Mouse (Mus musculus): Measurements from ENCODE around the gene Bex3. TPM values are rescaled to one million over a fixed set of nuclear protein-coding genes. Genes with fewer than 3 reads are reported as not detected.
"Not testable (repeated sequence)": the region's sequence is repeated elsewhere in the genome, so short reads cannot be mapped to it uniquely, and the experiment has no call there.

Bex3 gene
- polyA plus RNA-seq, 1 experiment from 2014 or later: 525 TPM

DNA sequence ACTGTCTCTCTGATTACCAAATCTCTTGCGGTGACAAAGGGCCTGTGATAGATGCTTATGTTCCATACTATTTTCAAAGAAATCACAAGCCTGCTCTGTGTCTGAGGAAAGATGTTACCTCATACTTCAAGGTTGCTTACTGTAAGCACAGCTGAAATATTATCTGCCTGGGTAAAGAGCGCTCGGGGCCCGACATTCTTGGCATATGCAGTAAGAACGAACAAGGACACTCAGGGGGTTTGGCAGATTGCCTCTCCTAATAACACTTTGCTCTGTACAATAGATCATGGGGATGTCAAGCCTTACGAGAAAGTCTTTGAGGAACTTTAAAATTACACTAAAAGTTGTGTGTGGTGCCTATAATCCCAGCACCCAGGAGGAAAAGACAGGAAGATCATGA, 21.2 kb upstream of the Bex3 start:
- Histone ChIP-seq H3K27me3 (ENCODE audit: control insufficient read depth, insufficient read depth, low read length) (no peaks in the 10 kb centered on the region), H3K9ac (ENCODE audit: low read length) (no peak overlapping the region), H3K27ac (replicated peaks in 1 of 2; ENCODE audit: control insufficient read depth in 1 of 2, insufficient read depth in 1 of 2, low read depth in 2 of 2, low read length in 2 of 2) (0 out of 4 replicates have a peak overlapping the region, but pooled peaks of 1 of the 2 experiments have one; percentile 19), H3K36me3 (ENCODE audit: control insufficient read depth, insufficient read depth, low read length) (peaks cover 16% of the 10 kb centered on the region), H3K4me3 (ENCODE audit: control insufficient read depth in 1 of 2, insufficient read depth in 1 of 2, low read depth in 1 of 2, low read length in 2 of 2) (no peak overlapping the region), H3K4me2 (ENCODE audit: low read length) (no peak overlapping the region), H3K4me1 (ENCODE audit: control insufficient read depth in 2 of 2, insufficient read depth in 2 of 2, low read length in 2 of 2) (no peaks in the 10 kb centered on the region), H3K9me3 (ENCODE audit: control insufficient read depth, low read length) (no peaks in the 10 kb centered on the region)
- no peak for ATAC-seq (ENCODE audit: insufficient number of reproducible peaks, insufficient read depth, low FRiP score, low read depth)
- WGBS: 38% methylated on average over 6 of the region's 6 CpGs

DNA sequence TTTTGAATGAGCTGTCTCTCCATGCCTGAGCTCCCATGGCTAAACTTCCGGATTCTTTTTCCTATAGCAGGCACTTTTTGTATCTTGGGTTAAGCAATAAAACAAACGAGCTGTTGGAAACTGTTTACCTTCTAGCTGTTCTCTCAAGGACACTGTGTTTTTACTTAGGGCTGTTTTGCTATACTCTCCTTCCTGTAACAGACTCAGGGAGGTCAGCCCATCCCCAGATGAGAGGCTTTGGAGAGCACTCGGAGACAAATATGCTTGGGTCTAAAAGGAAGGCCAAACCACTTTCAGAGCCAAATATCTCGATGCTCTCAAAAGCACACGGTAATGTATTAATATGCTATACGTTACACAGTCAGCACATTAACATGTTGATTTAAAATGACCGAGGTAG, 20.4 kb upstream of the Bex3 start:
- Histone ChIP-seq H3K4me2 (ENCODE audit: low read length) (no peak overlapping the region), H3K4me3 (ENCODE audit: control insufficient read depth in 1 of 2, insufficient read depth in 1 of 2, low read depth in 1 of 2, low read length in 2 of 2) (no peak overlapping the region), H3K27ac (replicated peaks in 1 of 2; ENCODE audit: control insufficient read depth in 1 of 2, insufficient read depth in 1 of 2, low read depth in 2 of 2, low read length in 2 of 2) (no peak overlapping the region), H3K4me1 (ENCODE audit: control insufficient read depth in 2 of 2, insufficient read depth in 2 of 2, low read length in 2 of 2) (no peaks in the 10 kb centered on the region), H3K9ac (ENCODE audit: low read length) (no peak overlapping the region), H3K36me3 (ENCODE audit: control insufficient read depth, insufficient read depth, low read length) (peaks cover 16% of the 10 kb centered on the region), H3K9me3 (ENCODE audit: control insufficient read depth, low read length) (no peaks in the 10 kb centered on the region), H3K27me3 (ENCODE audit: control insufficient read depth, insufficient read depth, low read length) (no peaks in the 10 kb centered on the region)
- ATAC-seq (ENCODE audit: insufficient number of reproducible peaks, insufficient read depth, low FRiP score, low read depth): no peak
- WGBS: 72% methylated on average over 7 of the region's 7 CpGs

- no peak for ATAC-seq (ENCODE audit: insufficient number of reproducible peaks, insufficient read depth, low FRiP score, low read depth)
- H3K4me1 ChIP-seq (ENCODE audit: control insufficient read depth in 2 of 2, insufficient read depth in 2 of 2, low read length in 2 of 2): no peaks in the 10 kb centered on the region; a peak in 2 of 4 replicates
- H3K4me3 ChIP-seq (ENCODE audit: control insufficient read depth in 1 of 2, insufficient read depth in 1 of 2, low read depth in 1 of 2, low read length in 2 of 2): no peak overlapping the region
- no peak overlapping the region for H3K9ac ChIP-seq (ENCODE audit: low read length)
- H3K36me3 ChIP-seq (ENCODE audit: control insufficient read depth, insufficient read depth, low read length): peaks cover 10% of the 10 kb centered on the region
- no peaks in the 10 kb centered on the region for H3K27me3 ChIP-seq (ENCODE audit: control insufficient read depth, insufficient read depth, low read length)
- H3K27ac ChIP-seq (replicated peaks in 1 of 2; ENCODE audit: control insufficient read depth in 1 of 2, insufficient read depth in 1 of 2, low read depth in 2 of 2, low read length in 2 of 2): no peak overlapping the region
- H3K4me2 ChIP-seq (ENCODE audit: low read length): no peak overlapping the region
- H3K9me3 ChIP-seq (ENCODE audit: control insufficient read depth, low read length): no peaks in the 10 kb centered on the region
- WGBS: 34% methylated on average over 6 of the region's 6 CpGs
Observed at GRCm38 (mm10) chrX:136252023-136252729, 17.9 kb upstream of the Bex3 start.

DNA sequence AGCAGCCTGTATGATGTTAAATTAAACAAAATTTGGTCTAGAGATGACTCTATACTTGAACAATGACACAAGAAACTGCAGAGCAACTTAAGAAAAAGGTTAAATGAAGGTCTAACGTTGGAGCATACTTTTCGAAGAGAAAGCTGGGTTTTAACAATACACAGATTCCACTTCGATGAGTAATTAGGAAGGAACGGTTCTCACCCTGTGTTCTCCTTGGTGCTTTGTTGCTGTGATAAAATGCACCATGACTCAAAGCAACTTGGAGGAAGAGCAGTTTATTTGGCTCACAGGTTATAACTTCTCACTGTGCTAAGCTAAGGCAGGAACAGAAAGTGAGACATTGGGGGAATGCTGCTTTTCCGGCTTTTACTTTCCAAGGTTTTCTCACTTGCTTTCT, 2.3 kb upstream of the Bex3 start:
- Histone ChIP-seq H3K9me3 (ENCODE audit: control insufficient read depth, low read length) (no peaks in the 10 kb centered on the region), H3K4me1 (ENCODE audit: control insufficient read depth in 2 of 2, insufficient read depth in 2 of 2, low read length in 2 of 2) (peaks cover 0 to 3% of the 10 kb centered on the region in 2 experiments; a peak in 2 of 4 replicates), H3K4me3 (ENCODE audit: control insufficient read depth in 1 of 2, insufficient read depth in 1 of 2, low read depth in 1 of 2, low read length in 2 of 2) (no peak overlapping the region), H3K27ac (replicated peaks in 1 of 2; ENCODE audit: control insufficient read depth in 1 of 2, insufficient read depth in 1 of 2, low read depth in 2 of 2, low read length in 2 of 2) (no peak overlapping the region), H3K4me2 (ENCODE audit: low read length) (no peak overlapping the region), H3K27me3 (ENCODE audit: control insufficient read depth, insufficient read depth, low read length) (no peaks in the 10 kb centered on the region), H3K9ac (ENCODE audit: low read length) (no peak overlapping the region), H3K36me3 (ENCODE audit: control insufficient read depth, insufficient read depth, low read length) (peaks cover 13% of the 10 kb centered on the region; the same call in 1 of the 2 replicates)
- WGBS: 56% methylated on average over 5 of the region's 5 CpGs
- ATAC-seq (ENCODE audit: insufficient number of reproducible peaks, insufficient read depth, low FRiP score, low read depth): no peak

DNA sequence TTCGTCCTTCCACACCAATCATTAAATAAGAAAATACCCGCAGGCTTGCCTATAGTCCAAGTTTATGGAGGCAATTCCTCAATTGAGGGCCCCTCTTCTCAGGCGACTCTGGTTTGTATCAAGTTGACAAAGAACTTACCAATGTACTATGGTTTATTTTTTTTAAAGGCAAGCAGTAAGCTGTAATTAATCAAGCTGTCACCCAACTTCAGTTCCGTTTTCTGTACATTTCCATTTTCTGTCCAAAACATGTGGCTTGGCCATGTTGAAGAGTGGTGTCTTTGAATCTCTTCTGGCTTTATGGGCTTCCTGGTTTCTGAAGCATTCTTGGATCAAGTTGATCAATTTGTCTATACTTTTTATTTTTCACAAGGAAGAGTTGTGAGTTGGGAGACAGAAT, 1.9 kb upstream of the Bex3 start:
- no peak for ATAC-seq (ENCODE audit: insufficient number of reproducible peaks, insufficient read depth, low FRiP score, low read depth)
- Histone ChIP-seq H3K36me3 (ENCODE audit: control insufficient read depth, insufficient read depth, low read length) (peaks cover 15% of the 10 kb centered on the region; the same call in 1 of the 2 replicates), H3K4me2 (ENCODE audit: low read length) (no peak overlapping the region), H3K9ac (ENCODE audit: low read length) (no peak overlapping the region), H3K4me3 (ENCODE audit: control insufficient read depth in 1 of 2, insufficient read depth in 1 of 2, low read depth in 1 of 2, low read length in 2 of 2) (no peak overlapping the region), H3K9me3 (ENCODE audit: control insufficient read depth, low read length) (no peaks in the 10 kb centered on the region), H3K27me3 (ENCODE audit: control insufficient read depth, insufficient read depth, low read length) (no peaks in the 10 kb centered on the region), H3K4me1 (ENCODE audit: control insufficient read depth in 2 of 2, insufficient read depth in 2 of 2, low read length in 2 of 2) (peaks cover 0 to 3% of the 10 kb centered on the region in 2 experiments; a peak in 2 of 4 replicates), H3K27ac (replicated peaks in 1 of 2; ENCODE audit: control insufficient read depth in 1 of 2, insufficient read depth in 1 of 2, low read depth in 2 of 2, low read length in 2 of 2) (no peak overlapping the region)
- WGBS: 68% methylated on average over 4 of the region's 4 CpGs

DNA sequence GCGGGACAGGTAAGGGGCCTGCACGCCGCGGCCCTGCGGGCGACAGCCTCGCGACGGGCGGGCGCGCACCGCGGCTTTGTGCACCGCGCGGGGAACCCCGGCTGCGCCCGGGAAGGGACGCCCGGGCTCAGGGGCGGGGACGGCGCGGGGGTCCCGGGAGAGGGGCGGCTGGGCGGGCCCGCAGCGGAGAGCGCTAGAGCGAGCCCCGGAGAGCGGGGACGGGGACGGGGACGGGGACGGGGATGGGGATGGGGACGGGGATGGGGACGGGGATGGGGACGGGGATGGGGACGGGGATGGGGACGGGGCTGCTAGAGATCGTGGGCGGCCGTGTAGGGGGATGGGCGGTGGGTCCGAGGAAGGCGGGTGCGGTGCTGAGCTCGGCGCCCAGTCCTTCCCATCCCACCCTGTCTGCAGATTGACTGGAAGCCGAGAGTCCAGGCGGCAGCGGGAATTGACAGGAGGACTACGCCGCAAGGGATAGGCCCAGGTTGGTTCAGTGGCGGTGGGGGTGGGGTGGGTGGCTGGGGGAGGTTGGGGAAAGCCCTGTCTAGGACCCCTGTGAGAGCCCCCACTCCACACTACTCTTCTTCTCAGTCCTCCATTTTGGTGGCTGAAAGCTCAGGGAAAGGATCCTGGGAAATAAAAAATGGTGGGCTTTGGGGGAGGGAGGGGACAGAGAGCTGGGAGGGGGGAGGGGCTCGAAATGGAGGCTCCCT, 499 bp downstream of the Bex3 start:
- WGBS: 21% methylated on average over 6 of the region's 60 CpGs
- Histone ChIP-seq H3K27ac (replicated peaks in 1 of 2; ENCODE audit: control insufficient read depth in 1 of 2, insufficient read depth in 1 of 2, low read depth in 2 of 2, low read length in 2 of 2) (peak overlapping the region in 1 of 2 experiments; percentile 59; a peak in 1 of 4 replicates), H3K4me3 (ENCODE audit: control insufficient read depth in 1 of 2, insufficient read depth in 1 of 2, low read depth in 1 of 2, low read length in 2 of 2) (peak overlapping the region; percentile 39 to 42), H3K36me3 (ENCODE audit: control insufficient read depth, insufficient read depth, low read length) (peaks cover 15% of the 10 kb centered on the region; the same call in 1 of the 2 replicates), H3K4me2 (ENCODE audit: low read length) (peak overlapping the region; percentile 59), H3K9ac (ENCODE audit: low read length) (peak overlapping the region; percentile 77)
- H3K4me1 ChIP-seq (ENCODE audit: control insufficient read depth in 2 of 2, insufficient read depth in 2 of 2, low read length in 2 of 2); ATAC-seq (ENCODE audit: insufficient number of reproducible peaks, insufficient read depth, low FRiP score, low read depth); H3K27me3 ChIP-seq (ENCODE audit: control insufficient read depth, insufficient read depth, low read length); H3K9me3 ChIP-seq (ENCODE audit: control insufficient read depth, low read length): not testable (repeated sequence)

DNA sequence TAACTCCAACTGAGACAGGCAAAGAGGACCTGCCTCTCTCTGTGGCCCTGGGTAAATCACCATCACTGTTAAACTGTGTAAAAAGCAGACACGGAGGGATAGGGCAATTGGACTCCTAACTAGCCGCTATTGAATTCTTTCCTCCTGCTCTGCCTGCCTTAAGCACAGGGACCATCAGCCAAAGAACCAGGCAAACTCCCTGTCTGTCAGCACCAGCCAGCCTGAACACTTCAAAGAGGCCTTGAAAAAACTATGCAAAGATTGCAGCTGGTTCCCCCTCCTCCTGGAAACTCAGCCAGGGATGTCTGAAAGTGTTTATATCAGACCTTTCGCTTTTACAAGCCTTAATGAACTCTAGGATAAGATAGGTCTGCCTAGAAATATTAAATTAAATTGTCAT, 4.5 kb downstream of the Bex3 start:
- Histone ChIP-seq H3K9ac (ENCODE audit: low read length) (no peak overlapping the region), H3K27me3 (ENCODE audit: control insufficient read depth, insufficient read depth, low read length) (no peaks in the 10 kb centered on the region), H3K27ac (replicated peaks in 1 of 2; ENCODE audit: control insufficient read depth in 1 of 2, insufficient read depth in 1 of 2, low read depth in 2 of 2, low read length in 2 of 2) (peak overlapping the region; percentile 39 to 41; a peak in 2 of 4 replicates), H3K4me3 (ENCODE audit: control insufficient read depth in 1 of 2, insufficient read depth in 1 of 2, low read depth in 1 of 2, low read length in 2 of 2) (no peak overlapping the region), H3K36me3 (ENCODE audit: control insufficient read depth, insufficient read depth, low read length) (peaks cover 15% of the 10 kb centered on the region; the same call in 1 of the 2 replicates), H3K4me2 (ENCODE audit: low read length) (peak overlapping the region; percentile 18; the same call in 1 of the 2 replicates), H3K9me3 (ENCODE audit: control insufficient read depth, low read length) (no peaks in the 10 kb centered on the region), H3K4me1 (ENCODE audit: control insufficient read depth in 2 of 2, insufficient read depth in 2 of 2, low read length in 2 of 2) (peaks cover 0 to 3% of the 10 kb centered on the region in 2 experiments; a peak in 2 of 4 replicates)
- WGBS: 30% methylated on average over 3 of the region's 3 CpGs
- ATAC-seq (ENCODE audit: insufficient number of reproducible peaks, insufficient read depth, low FRiP score, low read depth): no peak
